Mouse (Mus musculus) spleen, adult 2 months (tissue): Measurements from ENCODE around the gene Nosip. TPM values are rescaled to one million over a fixed set of nuclear protein-coding genes. Genes with fewer than 3 reads are reported as not detected.

Source experiments
- DNase-seq, 2 experiments: peaks; one replicate each; pipeline versions ENCODE4 v3.0.0 to v3.0.0-alpha.2; 2012 to 2021; ENCODE audit warnings: low spot score in 2 of 2, low read depth in 1 of 2
- H3K27ac ChIP-seq: fragments of 200-500 bp; 2 replicates; pipeline ENCODE4 v1.5.1; 2012; ENCODE audit warnings: low read length, inconsistent platforms; ENCODE audit not compliant: insufficient read depth
- H3K27me3 ChIP-seq: fragments of 200-500 bp; 2 replicates; pipeline ENCODE4 v1.6.1; 2012; ENCODE audit warnings: mild to moderate bottlenecking, moderate library complexity, low read length, inconsistent platforms; ENCODE audit not compliant: control insufficient read depth, insufficient read depth
- H3K36me3 ChIP-seq: fragments of 200-500 bp; 2 replicates; pipeline ENCODE4 v1.6.1; 2012; ENCODE audit warnings: mild to moderate bottlenecking, low read length, inconsistent platforms; ENCODE audit not compliant: control insufficient read depth, insufficient read depth
- H3K4me1 ChIP-seq: fragments of 200-500 bp; 2 replicates; pipeline ENCODE4 v1.6.1; 2011; ENCODE audit warnings: inconsistent platforms; ENCODE audit not compliant: control insufficient read depth, insufficient read depth, insufficient read length
- H3K4me3 ChIP-seq: fragments of 200-500 bp; 2 replicates; pipeline ENCODE4 v1.5.1; 2011; ENCODE audit warnings: mild to moderate bottlenecking, inconsistent platforms; ENCODE audit not compliant: insufficient read depth, insufficient read length; ENCODE audit errors: extremely low read depth
- CTCF ChIP-seq: fragments of 200-500 bp; IDR thresholded peaks from 2 replicates; pipeline ENCODE4 v1.5.1; 2011; ENCODE audit warnings: mild to moderate bottlenecking, inconsistent platforms; ENCODE audit not compliant: insufficient read depth, insufficient read length, insufficient replicate concordance; ENCODE audit errors: extremely low read depth
- POLR2A ChIP-seq: fragments of 200-500 bp; IDR thresholded peaks from 2 replicates; pipeline ENCODE4 v1.6.1; 2011; ENCODE audit warnings: low read depth, low read length, inconsistent platforms
- WGBS: fragments of 180-500 bp; shearing (Covaris S2); methylation state at CpG from one replicate; pipeline ENCODE4 v1.1.7; 2018; 5-methylcytosine and 5-hydroxymethylcytosine counted together
- polyA plus RNA-seq: library from polyadenylated mRNA; depleted of rRNA; stranded (reverse); fragments of >200 nt; gene quantifications from 2 replicates; pipeline ENCODE4 v1.2.3, GENCODE M21; 2012

Nosip gene
- polyA plus RNA-seq, 1 experiment, result 67.9 TPM

GRCm38 (mm10) chr7:45088597-45088996, 26.4 kb downstream of the Nosip start:
- no peaks in the 10 kb centered on the region for H3K36me3 ChIP-seq
- TF ChIP-seq CTCF (no peak), POLR2A (no peak)
- peaks cover 4% of the 10 kb centered on the region for H3K4me1 ChIP-seq
- H3K27ac ChIP-seq, result no peak overlapping the region
- no peaks in the 10 kb centered on the region for H3K27me3 ChIP-seq
- no peak for DNase-seq
- H3K4me3 ChIP-seq, result no peak overlapping the region
- 95% methylated on average over 17 of the region's 17 CpGs for WGBS

GRCm38 (mm10) chr7:45090251-45090977, 28.2 kb downstream of the Nosip start:
- 63% methylated on average over 13 of the region's 13 CpGs for WGBS
- Histone ChIP-seq H3K4me1 (peaks cover 2% of the 10 kb centered on the region), H3K27me3 (no peaks in the 10 kb centered on the region), H3K4me3 (no peak overlapping the region), H3K36me3 (no peaks in the 10 kb centered on the region), H3K27ac (0 out of 2 replicates have a peak overlapping the region, but pooled peaks have one; percentile 6)
- no peak for DNase-seq
- TF ChIP-seq POLR2A (no peak), CTCF (no peak)

GRCm38 (mm10) chr7:45091001-45091990, 29.1 kb downstream of the Nosip start:
- peak overlapping the region; percentile 38; the same call in 1 of the 2 replicates for H3K4me3 ChIP-seq
- WGBS, result 12% methylated on average over 35 of the region's 35 CpGs
- TF ChIP-seq POLR2A (no peak), CTCF (no peak)
- peak overlapping the region; percentile 23 for H3K27ac ChIP-seq
- no peak for DNase-seq
- no peaks in the 10 kb centered on the region for H3K27me3 ChIP-seq
- peaks cover 2% of the 10 kb centered on the region for H3K4me1 ChIP-seq
- no peaks in the 10 kb centered on the region; the same call in 1 of the 2 replicates for H3K36me3 ChIP-seq

GRCm38 (mm10) chr7:45092048-45092447, 29.8 kb downstream of the Nosip start, which contains the start of gene Rcn3:
TSS of gene Rcn3 (minus strand) at chr7:45092221.
- no peak for DNase-seq
- Histone ChIP-seq H3K4me1 (peaks cover 2% of the 10 kb centered on the region), H3K36me3 (no peaks in the 10 kb centered on the region; the same call in 1 of the 2 replicates), H3K27me3 (no peaks in the 10 kb centered on the region), H3K4me3 (peak within 1 kb of the TSS; percentile 38; the same call in 1 of the 2 replicates), H3K27ac (peak within 1 kb of the TSS; percentile 23)
- no peak for TF ChIP-seq POLR2A
- no peak for TF ChIP-seq CTCF
- WGBS, result 2% methylated on average over 16 of the region's 16 CpGs

GRCm38 (mm10) chr7:45092828-45093515, 30.7 kb downstream of the Nosip start:
- Histone ChIP-seq H3K4me3 (no peak overlapping the region), H3K27me3 (no peaks in the 10 kb centered on the region), H3K4me1 (peaks cover 2% of the 10 kb centered on the region), H3K36me3 (no peaks in the 10 kb centered on the region; the same call in 1 of the 2 replicates), H3K27ac (no peak overlapping the region)
- TF ChIP-seq POLR2A (no peak), CTCF (no peak)
- no peak for DNase-seq
- WGBS, result 80% methylated on average over 12 of the region's 12 CpGs

- Histone ChIP-seq H3K27me3 (no peaks in the 10 kb centered on the region), H3K36me3 (no peaks in the 10 kb centered on the region; the same call in 1 of the 2 replicates), H3K27ac (no peak overlapping the region), H3K4me1 (peaks cover 2% of the 10 kb centered on the region), H3K4me3 (no peak overlapping the region)
- 54% methylated on average over 18 of the region's 18 CpGs for WGBS
- no peak for DNase-seq
- no peak for TF ChIP-seq POLR2A
- TF ChIP-seq CTCF, result no peak
These were observed 31.3 kb downstream of the Nosip start for GRCm38 (mm10) chr7:45093516-45093905.
